Mouse (Mus musculus): ENCODE data around the gene Kcnq5. TPM values are rescaled to one million over a fixed set of nuclear protein-coding genes. Genes with fewer than 3 reads are reported as not detected.

Gene Kcnq5
- polyA plus RNA-seq, 1 experiment from 2014 or later: 0.89 TPM

GRCm38 (mm10) chr1:21488645-21489044 is 473.1 kb downstream of the Kcnq5 start:
- Histone ChIP-seq H3K27me3 (replicated peaks; ENCODE audit: control insufficient read depth, insufficient read depth, low read length) (no peaks in the 10 kb centered on the region), H3K9me3 (ENCODE audit: control insufficient read depth, low read length) (no peaks in the 10 kb centered on the region), H3K9ac (ENCODE audit: low read depth, low read length) (no peak overlapping the region), H3K36me3 (ENCODE audit: control insufficient read depth, insufficient read depth, low read length) (no peaks in the 10 kb centered on the region), H3K4me1 (ENCODE audit: control insufficient read depth, insufficient read depth, low read length) (no peaks in the 10 kb centered on the region), H3K4me3 (ENCODE audit: low read length) (no peak overlapping the region), H3K27ac (ENCODE audit: low read length) (no peak overlapping the region), H3K4me2 (ENCODE audit: low read depth, low read length) (no peak overlapping the region)
- ATAC-seq: no peak
- WGBS: 85% methylated on average over 3 of the region's 3 CpGs

- Histone ChIP-seq H3K36me3 (ENCODE audit: control insufficient read depth, insufficient read depth, low read length) (no peaks in the 10 kb centered on the region), H3K27ac (ENCODE audit: low read length) (no peak overlapping the region), H3K9me3 (ENCODE audit: control insufficient read depth, low read length) (no peaks in the 10 kb centered on the region), H3K4me3 (ENCODE audit: low read length) (no peak overlapping the region), H3K4me1 (ENCODE audit: control insufficient read depth, insufficient read depth, low read length) (no peaks in the 10 kb centered on the region), H3K9ac (ENCODE audit: low read depth, low read length) (no peak overlapping the region), H3K4me2 (ENCODE audit: low read depth, low read length) (no peak overlapping the region), H3K27me3 (replicated peaks; ENCODE audit: control insufficient read depth, insufficient read depth, low read length) (no peaks in the 10 kb centered on the region)
- 42% methylated on average over 5 of the region's 5 CpGs for WGBS
- ATAC-seq: no peak
Measured at GRCm38 (mm10) chr1:21486266-21486665, 475.5 kb downstream of the Kcnq5 start.

GRCm38 (mm10) chr1:21469311-21469710 is 492.4 kb downstream of the Kcnq5 start:
- Histone ChIP-seq H3K27me3 (replicated peaks; ENCODE audit: control insufficient read depth, insufficient read depth, low read length) (no peaks in the 10 kb centered on the region), H3K4me2 (ENCODE audit: low read depth, low read length) (no peak overlapping the region)
- WGBS: 80% methylated on average over 6 of the region's 6 CpGs

GRCm38 (mm10) chr1:21466431-21466830 is 495.3 kb downstream of the Kcnq5 start:
- WGBS: 85% methylated on average over 4 of the region's 4 CpGs
- Histone ChIP-seq H3K27me3 (replicated peaks; ENCODE audit: control insufficient read depth, insufficient read depth, low read length) (no peaks in the 10 kb centered on the region), H3K27ac (ENCODE audit: low read length) (no peak overlapping the region), H3K36me3 (ENCODE audit: control insufficient read depth, insufficient read depth, low read length) (no peaks in the 10 kb centered on the region), H3K4me3 (ENCODE audit: low read length) (no peak overlapping the region), H3K9ac (ENCODE audit: low read depth, low read length) (no peak overlapping the region), H3K9me3 (ENCODE audit: control insufficient read depth, low read length) (no peaks in the 10 kb centered on the region), H3K4me1 (ENCODE audit: control insufficient read depth, insufficient read depth, low read length) (no peaks in the 10 kb centered on the region), H3K4me2 (ENCODE audit: low read depth, low read length) (no peak overlapping the region)
- ATAC-seq: no peak

More at GRCm38 (mm10) chr1:21469311-21469710, 492.4 kb downstream of the Kcnq5 start:
- Histone ChIP-seq H3K4me3 (ENCODE audit: low read length) (no peak overlapping the region), H3K9ac (ENCODE audit: low read depth, low read length) (no peak overlapping the region), H3K9me3 (ENCODE audit: control insufficient read depth, low read length) (no peaks in the 10 kb centered on the region), H3K4me1 (ENCODE audit: control insufficient read depth, insufficient read depth, low read length) (no peaks in the 10 kb centered on the region), H3K36me3 (ENCODE audit: control insufficient read depth, insufficient read depth, low read length) (no peaks in the 10 kb centered on the region), H3K27ac (ENCODE audit: low read length) (no peak overlapping the region)
- ATAC-seq: no peak

GRCm38 (mm10) chr1:21460941-21461689 is 500.6 kb downstream of the Kcnq5 start:
- no peak for ATAC-seq
- no peak overlapping the region for H3K4me3 ChIP-seq (ENCODE audit: low read length)
- H3K27ac ChIP-seq (ENCODE audit: low read length): no peak overlapping the region
- no peak overlapping the region for H3K4me2 ChIP-seq (ENCODE audit: low read depth, low read length)
- no peaks in the 10 kb centered on the region for H3K9me3 ChIP-seq (ENCODE audit: control insufficient read depth, low read length)
- H3K9ac ChIP-seq (ENCODE audit: low read depth, low read length): no peak overlapping the region
- H3K4me1 ChIP-seq (ENCODE audit: control insufficient read depth, insufficient read depth, low read length): no peaks in the 10 kb centered on the region
- H3K27me3 ChIP-seq (replicated peaks; ENCODE audit: control insufficient read depth, insufficient read depth, low read length): no peaks in the 10 kb centered on the region
- no peaks in the 10 kb centered on the region for H3K36me3 ChIP-seq (ENCODE audit: control insufficient read depth, insufficient read depth, low read length)
- WGBS: 67% methylated on average over 18 of the region's 18 CpGs

- Histone ChIP-seq H3K9ac (ENCODE audit: low read depth, low read length) (no peak overlapping the region), H3K27ac (ENCODE audit: low read length) (no peak overlapping the region), H3K36me3 (ENCODE audit: control insufficient read depth, insufficient read depth, low read length) (no peaks in the 10 kb centered on the region), H3K4me2 (ENCODE audit: low read depth, low read length) (no peak overlapping the region), H3K27me3 (replicated peaks; ENCODE audit: control insufficient read depth, insufficient read depth, low read length) (no peaks in the 10 kb centered on the region), H3K9me3 (ENCODE audit: control insufficient read depth, low read length) (no peaks in the 10 kb centered on the region), H3K4me3 (ENCODE audit: low read length) (no peak overlapping the region), H3K4me1 (ENCODE audit: control insufficient read depth, insufficient read depth, low read length) (no peaks in the 10 kb centered on the region)
- no peak for ATAC-seq
- 75% methylated on average over 8 of the region's 8 CpGs for WGBS
Measured at GRCm38 (mm10) chr1:21458581-21458980, 503.2 kb downstream of the Kcnq5 start.

GRCm38 (mm10) chr1:21455971-21456370 is 505.8 kb downstream of the Kcnq5 start:
- Histone ChIP-seq H3K9me3 (ENCODE audit: control insufficient read depth, low read length) (no peaks in the 10 kb centered on the region), H3K4me1 (ENCODE audit: control insufficient read depth, insufficient read depth, low read length) (no peaks in the 10 kb centered on the region), H3K27ac (ENCODE audit: low read length) (no peak overlapping the region), H3K9ac (ENCODE audit: low read depth, low read length) (no peak overlapping the region), H3K27me3 (replicated peaks; ENCODE audit: control insufficient read depth, insufficient read depth, low read length) (no peaks in the 10 kb centered on the region), H3K4me3 (ENCODE audit: low read length) (no peak overlapping the region), H3K4me2 (ENCODE audit: low read depth, low read length) (no peak overlapping the region), H3K36me3 (ENCODE audit: control insufficient read depth, insufficient read depth, low read length) (no peaks in the 10 kb centered on the region)
- ATAC-seq: no peak
- 91% methylated on average over 5 of the region's 5 CpGs for WGBS

- H3K9me3 ChIP-seq (ENCODE audit: control insufficient read depth, low read length): no peaks in the 10 kb centered on the region
- H3K4me2 ChIP-seq (ENCODE audit: low read depth, low read length): no peak overlapping the region
- H3K36me3 ChIP-seq (ENCODE audit: control insufficient read depth, insufficient read depth, low read length): no peaks in the 10 kb centered on the region
- no peak for ATAC-seq
- no peaks in the 10 kb centered on the region for H3K4me1 ChIP-seq (ENCODE audit: control insufficient read depth, insufficient read depth, low read length)
- no peak overlapping the region for H3K4me3 ChIP-seq (ENCODE audit: low read length)
- no peaks in the 10 kb centered on the region for H3K27me3 ChIP-seq (replicated peaks; ENCODE audit: control insufficient read depth, insufficient read depth, low read length)
- no peak overlapping the region for H3K27ac ChIP-seq (ENCODE audit: low read length)
- 53% methylated on average over 2 of the region's 2 CpGs for WGBS
- H3K9ac ChIP-seq (ENCODE audit: low read depth, low read length): no peak overlapping the region
Measured at GRCm38 (mm10) chr1:21448227-21448626, 513.5 kb downstream of the Kcnq5 start.

- 67% methylated on average over 3 of the region's 3 CpGs for WGBS
- ATAC-seq: no peak
- H3K27ac ChIP-seq (ENCODE audit: low read length): no peak overlapping the region
- no peaks in the 10 kb centered on the region for H3K9me3 ChIP-seq (ENCODE audit: control insufficient read depth, low read length)
- H3K4me2 ChIP-seq (ENCODE audit: low read depth, low read length): no peak overlapping the region
- no peak overlapping the region for H3K9ac ChIP-seq (ENCODE audit: low read depth, low read length)
- no peaks in the 10 kb centered on the region for H3K27me3 ChIP-seq (replicated peaks; ENCODE audit: control insufficient read depth, insufficient read depth, low read length)
- H3K36me3 ChIP-seq (ENCODE audit: control insufficient read depth, insufficient read depth, low read length): no peaks in the 10 kb centered on the region
- no peak overlapping the region for H3K4me3 ChIP-seq (ENCODE audit: low read length)
- no peaks in the 10 kb centered on the region for H3K4me1 ChIP-seq (ENCODE audit: control insufficient read depth, insufficient read depth, low read length)
Measured at GRCm38 (mm10) chr1:21436753-21437152, 525.0 kb downstream of the Kcnq5 start.

- ATAC-seq: no peak
- Histone ChIP-seq H3K4me1 (ENCODE audit: control insufficient read depth, insufficient read depth, low read length) (no peaks in the 10 kb centered on the region), H3K27me3 (replicated peaks; ENCODE audit: control insufficient read depth, insufficient read depth, low read length) (no peaks in the 10 kb centered on the region), H3K36me3 (ENCODE audit: control insufficient read depth, insufficient read depth, low read length) (no peaks in the 10 kb centered on the region), H3K9ac (ENCODE audit: low read depth, low read length) (no peak overlapping the region), H3K4me3 (ENCODE audit: low read length) (no peak overlapping the region), H3K27ac (ENCODE audit: low read length) (no peak overlapping the region), H3K4me2 (ENCODE audit: low read depth, low read length) (no peak overlapping the region), H3K9me3 (ENCODE audit: control insufficient read depth, low read length) (no peaks in the 10 kb centered on the region)
- 69% methylated on average over 3 of the region's 3 CpGs for WGBS
Measured at GRCm38 (mm10) chr1:21434853-21435252, 526.9 kb downstream of the Kcnq5 start.
